Mouse (Mus musculus) embryo, embryonic 10 days (tissue): Measurements from ENCODE around the gene Nrxn3.
A peak's percentile ranks its signal among the peaks of the same experiment; 100 is the strongest.

Experiments
- DNase-seq: peaks from one replicate; pipeline ENCODE4 v3.0.0-alpha.2; 2015; ENCODE audit warnings: low spot score

The Nrxn3 gene

DNA sequence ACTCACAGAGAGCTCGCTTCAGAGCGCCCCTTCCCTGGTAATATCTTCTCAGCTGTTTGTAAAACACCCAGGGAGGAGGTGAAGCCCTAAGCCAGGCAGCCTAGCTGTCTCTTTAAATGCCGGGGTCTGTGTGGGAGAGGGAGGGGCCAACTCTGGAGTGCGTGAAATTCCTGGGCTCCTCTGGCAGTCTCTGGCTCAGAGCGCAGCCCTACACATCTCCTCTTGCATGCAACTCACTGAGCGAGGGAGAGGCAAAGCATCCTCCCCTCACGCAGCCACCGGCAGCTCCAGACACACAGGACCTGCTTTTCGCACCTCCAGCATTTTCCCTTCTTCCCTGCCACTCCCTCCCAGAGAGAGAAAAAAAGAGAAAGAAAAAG is at the start of gene Nrxn3:
TSS of gene Nrxn3 (plus strand) at position 186 of the 380 bp plus-strand sequence.
- DNase-seq = peak; percentile 85

- no peak for DNase-seq
Observed at GRCm38 (mm10) chr12:88704159-88704846, 18.4 kb upstream of the Nrxn3 start.

- DNase-seq = peak; percentile 19
Observed at GRCm38 (mm10) chr12:88705959-88706358, 16.7 kb upstream of the Nrxn3 start.

GRCm38 (mm10) chr12:88707786-88708185 is 14.9 kb upstream of the Nrxn3 start:
- no peak for DNase-seq

GRCm38 (mm10) chr12:88709223-88709622 is 13.5 kb upstream of the Nrxn3 start:
- peak; percentile 86 for DNase-seq

DNA sequence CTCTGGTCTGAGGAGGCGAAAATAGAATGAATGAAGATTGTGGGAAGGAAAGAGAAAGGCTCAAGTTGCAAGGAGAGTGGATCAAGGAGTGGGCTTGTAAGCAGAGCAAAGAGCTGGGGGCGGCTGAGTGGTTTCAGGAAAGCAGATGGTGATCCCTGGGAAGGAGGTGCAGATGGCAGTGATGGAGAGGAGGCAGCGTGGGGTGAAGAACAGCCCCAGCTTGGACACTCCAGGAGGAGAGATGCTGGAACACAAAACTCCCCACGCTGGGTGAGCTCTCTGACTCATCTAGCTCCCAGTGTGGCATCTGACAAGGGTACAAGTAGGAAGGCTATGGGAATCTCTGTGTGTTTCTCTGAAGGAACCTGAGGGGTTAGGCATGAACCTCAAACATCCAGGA is 9.2 kb upstream of the Nrxn3 start:
- no peak for DNase-seq

DNA sequence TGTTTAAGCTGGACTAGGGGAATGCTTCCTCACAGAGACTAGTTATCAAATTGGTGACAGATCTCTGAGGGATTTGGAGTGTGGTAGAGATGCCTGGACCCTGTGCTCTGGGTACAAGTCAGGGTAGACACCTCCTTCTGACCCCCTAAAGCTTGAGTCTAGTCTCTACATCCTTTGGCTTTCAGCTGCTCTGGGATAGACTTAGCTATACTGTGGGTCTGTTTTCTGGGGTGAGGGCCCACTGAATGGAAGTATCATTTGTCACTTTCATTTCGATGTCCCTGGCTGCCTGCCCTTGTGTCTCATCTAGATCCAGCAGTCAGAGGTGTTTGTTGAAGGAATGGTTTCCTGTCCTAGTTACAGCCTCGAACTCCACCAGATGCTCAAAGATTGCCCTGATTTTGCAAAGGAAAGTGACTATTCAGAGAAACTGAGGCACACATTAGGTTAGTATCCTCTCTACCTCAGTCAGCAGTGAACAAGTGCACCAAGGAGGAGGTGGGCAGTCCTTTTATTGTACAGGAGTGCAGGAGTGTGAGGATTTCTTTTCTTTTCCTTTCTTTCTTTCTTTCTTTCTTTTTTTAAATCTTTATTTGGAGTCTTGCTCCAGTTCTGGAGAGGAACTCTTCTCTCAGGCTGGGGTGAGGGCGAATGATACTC is 515 bp upstream of the Nrxn3 start:
- DNase-seq = no peak

DNA sequence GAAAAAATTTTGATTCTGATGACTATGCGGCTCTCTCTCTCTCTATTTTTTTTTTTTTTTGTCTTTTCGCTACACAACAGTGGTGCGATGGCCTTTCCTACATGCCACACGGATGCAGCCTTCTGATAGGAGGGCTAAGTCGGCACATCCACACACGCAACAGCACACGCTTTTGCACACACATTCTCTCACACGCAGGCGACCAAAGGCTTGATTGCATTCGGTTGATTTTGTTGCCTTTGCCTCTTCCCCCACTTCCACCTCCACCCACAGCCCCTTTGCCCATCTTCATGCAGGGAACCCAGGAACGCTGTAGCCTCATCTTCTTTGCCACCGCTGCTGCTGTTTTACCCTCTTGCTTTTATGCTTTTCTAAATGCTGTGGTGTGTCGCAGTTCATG is 3.6 kb downstream of the Nrxn3 start:
- no peak for DNase-seq

- DNase-seq = no peak
Observed at GRCm38 (mm10) chr12:88726755-88727154, 4.1 kb downstream of the Nrxn3 start.

DNA sequence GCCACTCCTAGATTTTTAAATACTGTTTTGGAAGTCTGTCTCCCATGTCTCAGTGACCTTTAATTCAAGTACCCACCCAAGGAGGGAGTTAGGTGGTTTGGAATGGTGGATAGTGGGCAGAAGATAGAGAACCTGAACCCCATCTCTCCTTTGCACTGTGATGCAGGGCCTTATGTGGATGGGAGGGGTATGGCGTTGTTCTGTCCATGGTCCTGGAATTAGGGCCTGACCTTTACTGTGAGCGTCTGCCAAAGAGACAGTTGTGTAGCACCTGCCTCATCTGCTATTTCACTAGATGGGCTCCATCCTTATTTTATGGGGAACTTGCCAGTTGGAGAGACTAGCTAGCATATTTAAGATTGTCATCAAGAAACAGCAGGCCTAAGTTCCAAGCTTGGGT is 8.0 kb downstream of the Nrxn3 start:
- peak; percentile 51 for DNase-seq

DNA sequence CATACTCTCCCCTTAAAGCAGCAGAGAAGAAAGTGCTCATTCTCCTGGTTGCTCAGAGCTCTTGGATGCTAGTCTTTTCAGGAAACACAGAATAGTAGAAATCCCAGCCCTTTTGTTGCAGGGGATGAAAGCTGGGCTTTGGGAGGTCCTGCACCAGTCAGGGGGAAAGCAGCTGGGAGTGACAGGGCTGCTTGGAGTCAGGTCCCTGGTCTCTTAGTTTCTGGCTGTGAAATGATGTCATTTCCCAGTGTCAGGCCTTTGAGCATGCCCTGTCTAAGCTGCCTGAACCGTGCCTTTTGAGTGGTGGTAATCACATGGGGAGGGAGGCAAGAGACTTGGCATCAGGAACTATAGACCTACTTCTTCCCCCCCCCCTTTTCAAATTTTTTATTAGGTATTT is 12.4 kb downstream of the Nrxn3 start:
- DNase-seq = no peak

DNA sequence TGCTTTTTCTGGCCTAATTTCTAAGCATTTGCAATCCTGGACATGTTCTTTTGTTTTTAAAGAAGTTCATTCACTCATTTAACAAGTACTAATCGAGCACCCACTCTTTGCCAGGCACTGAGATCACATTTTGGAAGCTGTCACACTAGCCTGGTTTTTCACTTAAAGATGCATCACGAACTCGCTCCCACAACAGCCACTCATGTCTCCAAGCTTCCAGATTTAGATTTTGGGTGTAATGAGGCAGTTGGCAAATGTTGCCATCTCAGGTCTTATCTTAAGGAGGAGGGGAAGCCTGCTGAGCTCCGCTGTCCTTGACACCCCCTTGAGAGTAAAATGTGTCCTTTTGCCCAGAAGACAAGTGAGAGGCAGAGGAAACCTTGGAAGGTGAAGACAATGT is 14.4 kb downstream of the Nrxn3 start:
- no peak for DNase-seq

DNA sequence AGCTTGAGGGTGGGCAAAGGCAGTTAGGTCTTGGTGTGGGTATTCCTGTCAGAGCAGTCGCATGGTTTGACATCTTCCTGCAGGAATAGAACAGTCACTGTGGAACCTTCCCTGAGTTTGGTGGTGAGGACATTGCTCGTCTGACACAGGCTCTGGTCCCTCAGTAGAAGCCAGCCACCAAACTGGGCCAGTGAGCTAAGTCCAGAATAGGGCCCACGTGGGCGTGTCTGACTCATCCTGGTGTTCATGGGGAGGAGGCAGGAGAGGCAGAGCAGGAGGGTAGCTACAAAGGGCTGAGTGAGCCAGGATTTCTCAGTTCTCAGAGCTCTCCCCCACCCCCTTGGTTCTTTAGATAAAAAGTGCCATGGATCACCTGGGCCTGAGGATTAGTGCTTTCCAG is 15.9 kb downstream of the Nrxn3 start:
- DNase-seq = no peak

- no peak for DNase-seq
Observed at GRCm38 (mm10) chr12:88746788-88747187, 24.1 kb downstream of the Nrxn3 start.

DNA sequence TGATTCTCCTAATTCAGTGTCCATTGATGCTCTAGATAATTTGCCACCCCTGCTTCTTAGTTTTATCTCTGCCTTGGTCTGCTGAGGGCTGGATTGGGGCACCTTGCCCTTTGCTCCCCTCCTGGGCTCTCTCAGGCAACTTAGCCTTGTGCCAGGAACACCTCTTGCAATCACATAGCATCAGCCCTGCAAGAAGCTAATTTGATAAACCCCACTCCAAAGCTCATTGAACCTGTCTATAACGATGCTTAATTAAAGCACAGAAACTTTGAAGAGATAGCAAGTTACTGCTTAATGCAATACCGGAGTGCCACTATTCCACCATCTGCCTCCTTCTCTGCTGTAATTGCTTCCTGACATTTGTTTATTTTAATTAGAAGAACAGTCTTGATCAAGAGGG is 42.1 kb downstream of the Nrxn3 start:
- DNase-seq = no peak

GRCm38 (mm10) chr12:88774666-88775065 is 52.0 kb downstream of the Nrxn3 start:
- no peak for DNase-seq

DNA sequence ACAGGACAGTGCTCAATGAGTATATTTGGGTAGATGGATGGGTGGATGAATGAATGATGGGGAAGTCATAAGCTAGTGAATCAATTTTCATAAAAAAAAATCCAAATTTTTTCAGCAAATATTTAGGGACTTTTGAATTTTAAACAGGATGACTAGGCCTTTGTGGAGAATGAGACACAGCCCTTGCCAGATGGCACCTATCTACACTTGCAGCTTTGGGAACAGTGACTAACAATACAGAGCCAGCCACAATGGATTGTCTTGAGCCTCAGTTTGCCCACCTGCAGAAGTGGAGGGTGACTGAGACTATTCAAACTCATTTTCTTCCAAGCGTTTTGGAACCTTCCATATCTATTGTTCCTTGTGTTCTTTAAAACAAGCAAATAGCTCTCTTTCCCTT is 55.4 kb downstream of the Nrxn3 start:
- no peak for DNase-seq

- DNase-seq = no peak
Observed at GRCm38 (mm10) chr12:88784199-88785147, 61.8 kb downstream of the Nrxn3 start.

DNA sequence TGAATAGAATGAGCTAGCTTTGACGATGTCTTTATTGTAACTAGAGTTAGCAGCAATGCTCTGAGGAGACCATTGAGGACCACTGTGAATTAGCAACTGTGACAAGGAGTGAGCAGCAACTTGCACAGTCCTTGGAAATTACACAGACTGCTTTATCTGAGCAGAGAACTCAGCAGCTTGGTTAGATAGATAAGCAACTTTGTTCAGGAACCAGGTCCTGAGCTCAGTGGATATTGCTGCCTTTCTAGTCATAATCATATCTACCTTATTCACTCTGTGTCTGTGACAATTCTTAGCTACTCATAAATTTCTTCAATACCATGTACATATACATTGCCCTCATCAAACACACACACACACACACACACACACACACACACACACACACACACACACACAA is 70.6 kb downstream of the Nrxn3 start:
- DNase-seq = no peak

- DNase-seq = peak; percentile 26
Observed at GRCm38 (mm10) chr12:88800990-88801655, 78.4 kb downstream of the Nrxn3 start.

- DNase-seq = no peak
Observed at GRCm38 (mm10) chr12:88801656-88802007, 79.0 kb downstream of the Nrxn3 start.

- DNase-seq = no peak
Observed at GRCm38 (mm10) chr12:88808947-88809346, 86.3 kb downstream of the Nrxn3 start.
